Mouse (Mus musculus) embryo, embryonic 9.5 days (tissue): ENCODE results near the gene Bach2.

Experiments used
- DNase-seq: peaks from one replicate; pipeline ENCODE4 v3.0.0-alpha.2; 2017; ENCODE audit errors: extremely low spot score

The Bach2 gene

DNA sequence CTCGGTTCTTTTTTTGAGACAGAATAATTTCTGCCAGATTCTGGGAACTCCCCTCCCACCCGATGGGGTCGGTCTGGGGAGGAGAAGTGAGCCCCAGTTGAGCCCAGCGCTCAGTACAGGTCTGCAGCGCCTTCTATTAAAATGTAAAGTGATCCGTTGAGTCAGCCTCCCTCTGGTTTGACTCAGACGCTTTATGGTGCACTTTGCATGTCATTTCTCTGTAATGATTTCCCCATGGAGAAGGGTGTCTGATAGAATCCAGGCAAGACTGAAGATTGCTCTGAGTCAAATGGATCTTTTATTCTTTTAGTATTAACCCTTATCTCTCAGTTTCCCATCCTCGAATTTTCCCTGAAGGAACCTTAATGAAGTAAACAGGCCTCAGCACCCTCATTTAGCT is 244.3 kb downstream of the Bach2 start:
- no peak for DNase-seq

GRCm38 (mm10) chr4:32485848-32486247 is 247.2 kb downstream of the Bach2 start:
- no peak for DNase-seq

- no peak for DNase-seq
Observed at GRCm38 (mm10) chr4:32486654-32487398, 248.2 kb downstream of the Bach2 start.

DNA sequence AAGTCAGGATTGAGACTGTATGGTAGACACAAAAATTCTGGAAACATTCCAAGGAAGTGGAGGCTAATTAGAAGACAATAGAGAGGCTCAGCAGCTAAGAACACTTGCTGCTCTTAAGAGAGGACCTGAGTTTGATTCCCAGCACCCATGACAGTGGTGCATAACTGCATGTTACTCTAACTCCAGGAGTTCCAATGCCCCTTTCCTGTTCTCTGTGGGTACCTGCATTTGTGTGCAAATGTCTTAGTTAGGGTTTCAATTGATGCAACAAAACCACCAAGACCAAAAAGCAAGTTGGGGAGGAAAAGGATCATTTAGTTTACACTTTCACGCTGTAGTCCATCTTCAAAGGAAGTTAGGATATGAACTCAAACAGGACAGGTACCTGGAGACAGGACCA is 250.6 kb downstream of the Bach2 start:
- no peak for DNase-seq

- no peak for DNase-seq
Observed at GRCm38 (mm10) chr4:32491176-32491575, 252.6 kb downstream of the Bach2 start.

DNA sequence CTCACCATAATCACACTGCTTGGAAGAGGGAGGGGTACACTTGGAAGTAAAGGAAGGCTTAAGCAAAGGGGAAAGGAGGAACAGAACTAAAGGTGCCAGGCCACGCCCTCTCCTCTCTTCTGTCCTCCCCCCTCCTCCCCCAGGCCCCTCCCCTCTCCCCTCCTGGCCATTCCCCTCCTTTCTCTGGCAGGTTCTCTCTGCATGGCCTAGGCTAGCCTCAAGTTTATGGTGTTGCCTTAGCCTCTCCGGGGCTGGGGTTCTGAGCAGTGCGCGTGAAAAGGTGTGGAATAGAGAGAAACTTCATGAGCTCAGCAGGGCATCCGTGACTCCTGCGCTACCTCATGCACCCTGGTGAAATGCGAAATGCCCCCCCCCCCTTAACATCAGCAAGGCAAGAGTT is 254.2 kb downstream of the Bach2 start:
- DNase-seq = no peak

DNA sequence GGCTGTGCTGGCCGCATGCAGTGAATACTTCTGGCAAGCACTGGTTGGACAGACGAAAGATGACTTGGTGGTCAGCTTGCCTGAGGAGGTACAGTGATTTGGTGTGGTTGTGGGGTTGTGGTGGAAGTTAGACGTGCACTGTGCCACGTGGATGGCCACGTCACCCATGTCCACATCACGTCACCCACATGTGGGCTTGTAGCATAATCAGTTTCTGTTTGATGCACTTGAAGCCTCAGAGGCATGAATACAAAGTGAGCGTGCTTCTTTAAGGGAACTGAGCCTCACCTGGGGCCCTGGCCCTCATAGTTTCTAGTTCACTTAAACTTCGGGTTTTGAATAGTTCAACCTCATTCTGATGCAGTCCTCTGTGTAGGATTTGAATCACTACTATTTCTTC is 263.2 kb downstream of the Bach2 start:
- DNase-seq = no peak

DNA sequence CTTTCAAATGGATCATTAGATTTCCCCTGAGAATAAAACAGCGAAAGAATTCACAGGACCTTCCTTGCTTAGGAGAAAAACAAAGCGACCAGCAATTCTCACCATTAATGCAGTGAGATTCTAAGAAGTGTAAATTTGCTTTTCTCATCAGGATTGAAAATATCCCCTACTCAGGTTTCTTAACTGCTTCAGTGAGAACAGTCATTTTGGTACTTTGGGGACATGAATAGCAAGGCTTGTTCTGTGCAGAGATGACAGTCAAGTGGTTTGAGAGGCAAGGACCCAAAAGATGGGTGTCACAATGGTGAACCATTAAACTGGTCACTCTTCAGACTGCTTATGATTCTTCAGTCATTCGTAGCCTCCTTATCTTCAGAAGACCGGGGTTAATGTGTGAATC is 263.6 kb downstream of the Bach2 start:
- DNase-seq = no peak

DNA sequence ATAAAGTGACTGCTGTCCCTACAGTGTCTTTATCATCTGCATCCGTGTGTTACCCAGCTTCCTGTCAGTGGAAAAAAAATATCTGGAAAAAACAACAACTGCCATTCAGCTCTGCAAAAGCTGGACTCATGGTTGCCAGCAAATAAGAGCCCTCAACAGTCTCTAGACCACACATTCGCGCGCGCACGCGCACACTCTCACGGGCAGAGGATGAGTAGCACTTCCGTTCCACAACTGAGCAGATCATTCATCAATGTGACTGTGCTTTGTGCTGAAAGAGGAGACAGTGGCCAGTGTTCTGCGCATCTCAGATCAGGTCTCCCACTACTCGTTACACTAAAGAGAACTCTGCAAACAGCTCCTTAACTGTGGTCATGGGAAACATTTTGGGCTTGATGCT is 265.6 kb downstream of the Bach2 start:
- no peak for DNase-seq

DNA sequence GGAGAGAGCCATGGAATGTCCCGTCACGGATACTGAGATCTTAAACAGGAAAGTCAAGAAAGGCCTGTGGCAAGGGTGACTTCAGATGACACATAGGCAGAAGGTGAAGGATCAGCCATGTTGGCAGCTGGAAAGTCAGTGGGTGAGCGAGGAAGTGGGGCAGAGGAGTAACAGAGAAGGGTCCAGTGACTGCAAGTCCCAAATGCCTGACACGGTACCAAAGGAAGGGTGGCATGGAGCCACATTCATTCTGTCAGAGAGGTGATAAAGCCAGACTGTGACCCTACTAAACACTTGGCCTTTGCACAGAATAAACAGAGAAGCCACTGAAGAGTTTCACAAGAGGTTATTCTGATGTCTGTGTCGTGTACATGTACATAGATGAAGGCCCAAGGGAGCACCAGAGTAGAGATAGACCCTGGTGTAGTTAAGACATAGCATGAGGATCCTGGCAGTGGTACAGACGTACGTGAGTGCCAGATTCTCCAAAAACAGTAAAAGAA is 267.8 kb downstream of the Bach2 start:
- no peak for DNase-seq

DNA sequence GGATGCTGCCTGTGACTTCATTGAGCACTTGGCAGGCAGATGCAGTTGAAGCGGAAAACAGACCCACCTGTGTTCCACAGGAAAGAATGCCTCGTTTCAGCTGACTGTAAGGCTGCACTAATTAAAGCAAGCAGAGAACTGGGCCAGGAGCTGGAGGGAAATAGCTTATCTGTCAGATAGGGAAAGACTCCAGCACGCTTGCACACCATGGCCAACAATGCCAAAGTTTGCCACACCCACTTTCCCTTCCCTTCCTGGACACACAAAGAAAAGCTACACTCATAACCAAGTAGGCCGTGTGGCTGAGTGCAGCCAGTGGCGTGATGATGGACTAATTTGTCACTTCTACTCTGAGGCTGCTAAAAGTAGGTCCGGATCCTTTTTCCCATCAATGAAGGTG is 268.4 kb downstream of the Bach2 start:
- DNase-seq = no peak

DNA sequence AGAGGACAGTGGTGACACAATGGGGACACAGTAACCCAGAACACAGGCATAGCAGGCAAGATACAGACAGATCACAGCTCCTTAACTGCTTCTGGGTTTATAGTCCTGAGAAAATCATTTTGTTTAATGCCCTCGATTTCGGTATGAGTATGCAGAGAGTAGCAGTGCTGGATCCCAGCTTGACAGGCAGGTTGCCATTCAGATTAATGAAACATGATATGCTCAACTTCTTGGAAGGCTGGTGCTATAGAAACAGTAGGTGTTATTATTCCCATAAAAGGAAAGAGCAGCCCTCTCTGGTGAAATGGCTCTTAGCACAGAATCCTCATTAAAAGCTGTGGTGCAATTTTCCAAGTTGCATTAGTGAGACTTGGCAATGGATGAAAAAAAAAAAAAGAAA is 270.0 kb downstream of the Bach2 start:
- no peak for DNase-seq

DNA sequence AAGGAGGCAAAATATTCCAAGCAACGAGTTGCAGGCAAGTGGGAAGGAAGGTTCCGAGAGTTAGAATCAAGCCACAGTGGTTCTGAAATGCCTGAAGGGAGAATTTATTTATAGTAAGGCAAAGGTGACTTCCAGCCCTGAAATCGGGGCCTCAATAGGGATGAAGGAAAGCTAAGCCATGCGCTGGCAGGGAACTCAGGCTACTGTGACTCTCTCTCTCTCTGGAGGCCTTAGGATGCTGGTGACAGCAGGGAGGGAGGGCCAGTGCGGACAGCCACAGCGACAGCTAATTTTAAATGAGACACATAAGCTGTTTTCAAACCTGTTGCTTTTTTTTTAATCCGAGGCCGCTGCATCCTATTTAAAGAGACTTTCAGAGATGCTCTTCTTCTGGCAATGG is 270.4 kb downstream of the Bach2 start:
- no peak for DNase-seq

GRCm38 (mm10) chr4:32509832-32510612 is 271.4 kb downstream of the Bach2 start:
- no peak for DNase-seq

GRCm38 (mm10) chr4:32510940-32511339 is 272.3 kb downstream of the Bach2 start:
- no peak for DNase-seq

- no peak for DNase-seq
Observed at GRCm38 (mm10) chr4:32516126-32516525, 277.5 kb downstream of the Bach2 start.

DNA sequence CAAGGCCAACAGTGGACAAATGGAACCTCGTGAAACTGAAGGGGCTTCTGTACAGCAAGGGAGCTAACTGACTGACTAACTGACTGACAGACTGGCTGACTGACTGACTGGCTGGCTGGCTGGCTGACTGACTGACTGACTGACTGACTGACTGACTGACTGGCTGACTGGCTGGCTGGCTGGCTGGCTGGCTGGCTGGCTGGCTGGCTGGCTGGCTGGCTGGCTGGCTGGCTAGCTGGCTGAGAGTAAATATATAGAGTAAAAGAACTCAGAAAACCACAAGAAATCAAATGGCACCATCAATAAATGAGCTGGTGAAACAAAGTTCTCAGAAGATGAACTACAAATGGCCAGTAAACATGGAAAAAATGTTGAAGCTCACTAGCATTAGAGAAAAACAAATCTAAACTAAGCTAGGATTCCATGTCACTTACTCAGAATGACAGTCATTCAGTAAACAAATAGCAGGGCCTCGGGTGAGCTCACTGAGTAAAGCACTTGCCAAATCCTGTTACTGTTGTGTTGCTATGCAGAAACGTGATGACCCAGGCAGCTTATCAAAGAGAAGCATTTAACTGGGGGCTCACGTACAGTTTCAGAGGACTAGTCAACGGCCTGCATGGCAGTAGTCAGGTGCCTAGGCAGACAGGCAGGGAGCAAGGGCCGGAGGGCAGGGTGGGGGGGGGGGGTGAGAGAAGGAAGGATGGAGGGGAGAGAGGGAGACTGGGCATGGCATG is 280.4 kb downstream of the Bach2 start:
- DNase-seq = no peak

GRCm38 (mm10) chr4:32520628-32521360 is 282.2 kb downstream of the Bach2 start:
- peak; percentile 44 for DNase-seq

DNA sequence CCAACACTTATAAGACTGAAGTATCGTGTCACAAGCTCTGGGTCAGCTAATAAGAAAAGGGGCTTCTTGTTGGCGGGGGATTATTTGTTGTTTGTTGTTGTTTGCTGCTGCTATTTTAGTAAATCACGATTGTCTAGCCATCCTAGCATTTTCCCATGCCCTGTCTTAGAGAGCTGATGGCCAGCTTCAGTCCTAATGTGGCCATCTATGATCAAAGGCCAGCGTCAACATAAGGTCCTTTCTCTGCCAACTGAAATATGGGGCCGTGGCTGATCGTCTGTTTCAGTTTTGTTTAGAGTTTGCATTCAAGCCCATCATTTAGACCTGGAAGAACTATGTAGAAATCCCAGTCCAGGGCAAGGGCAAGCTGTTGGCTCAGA is 282.7 kb downstream of the Bach2 start:
- peak; percentile 19 for DNase-seq

GRCm38 (mm10) chr4:32522013-32522412 is 283.4 kb downstream of the Bach2 start:
- no peak for DNase-seq

- no peak for DNase-seq
Observed at GRCm38 (mm10) chr4:32524282-32524681, 285.7 kb downstream of the Bach2 start.

- DNase-seq = no peak
Observed at GRCm38 (mm10) chr4:32525000-32525399, 286.4 kb downstream of the Bach2 start.
